Mouse (Mus musculus): ENCODE data around the gene Gng7.
"Not testable (repeated sequence)": the region's sequence is repeated elsewhere in the genome, so short reads cannot be mapped to it uniquely, and the experiment has no call there.

Gene Gng7

DNA sequence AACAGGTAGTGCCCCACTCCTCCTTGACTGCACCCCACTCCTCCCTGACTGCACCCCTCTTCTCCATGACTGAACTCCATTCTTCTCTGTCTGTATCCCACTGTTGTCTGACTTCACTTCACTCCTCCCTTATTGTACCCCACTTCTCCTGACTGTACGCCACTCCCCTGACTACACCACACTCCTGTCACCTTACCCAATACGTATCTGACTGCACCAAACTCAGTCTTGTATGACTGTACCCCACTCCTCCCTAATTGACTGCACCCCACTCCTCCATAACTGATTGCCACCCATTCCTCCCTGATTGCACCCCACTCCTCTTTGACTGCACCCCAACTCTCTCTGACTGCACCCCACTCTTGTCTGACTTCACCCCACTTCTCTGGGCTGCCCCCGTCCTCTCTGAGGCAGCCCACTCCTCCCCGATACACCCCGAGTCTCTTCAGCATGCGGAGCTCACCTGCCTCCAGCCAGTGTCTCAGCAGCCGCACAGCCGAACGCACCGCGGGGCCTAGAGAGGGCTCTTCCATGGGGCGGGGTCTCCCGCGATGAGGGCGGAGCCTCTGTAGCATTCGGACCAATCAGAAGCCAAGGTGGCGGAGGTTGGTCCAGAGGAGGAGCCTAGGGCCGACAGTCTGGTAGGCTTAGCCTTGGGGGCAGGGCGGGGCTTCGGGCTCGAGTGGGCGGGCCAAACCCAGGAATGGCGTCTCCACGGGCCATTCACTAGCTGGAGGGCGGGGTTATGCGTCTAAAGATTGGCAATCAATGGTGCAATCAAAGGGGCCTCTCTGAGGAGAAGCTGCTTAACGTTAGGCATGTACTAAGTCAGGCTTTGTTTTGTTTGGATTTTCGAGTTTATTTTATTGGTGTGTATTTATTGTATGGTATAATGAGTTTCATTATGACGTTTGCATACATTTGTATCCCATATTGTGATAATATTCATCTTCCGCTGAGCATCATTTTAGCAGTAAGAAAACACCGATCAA lies at the start of gene Gng7:
Gene Gng7, minus strand, starts transcription at position 553 of the 992 bp plus-strand sequence.
- peak; percentile 85 for DNase-seq (ENCODE audit: low spot score)

GRCm38 (mm10) chr10:81064519-81064918 lies 49.8 kb upstream of the Gng7 start:
- DNase-seq (ENCODE audit: low spot score): not testable (repeated sequence)

GRCm38 (mm10) chr10:81062710-81063109 lies 48.0 kb upstream of the Gng7 start:
- DNase-seq (ENCODE audit: low spot score): no peak

GRCm38 (mm10) chr10:81059603-81060543 lies 45.1 kb upstream of the Gng7 start, which contains the start of gene Sgta:
Gene Sgta, minus strand, starts transcription at chr10:81060181.
- peak; percentile 96 for DNase-seq (ENCODE audit: low spot score)

GRCm38 (mm10) chr10:81058896-81059295 lies 44.2 kb upstream of the Gng7 start:
- no peak for DNase-seq (ENCODE audit: low spot score)

GRCm38 (mm10) chr10:81057406-81058130 lies 42.8 kb upstream of the Gng7 start:
- DNase-seq (ENCODE audit: low spot score): no peak

DNA sequence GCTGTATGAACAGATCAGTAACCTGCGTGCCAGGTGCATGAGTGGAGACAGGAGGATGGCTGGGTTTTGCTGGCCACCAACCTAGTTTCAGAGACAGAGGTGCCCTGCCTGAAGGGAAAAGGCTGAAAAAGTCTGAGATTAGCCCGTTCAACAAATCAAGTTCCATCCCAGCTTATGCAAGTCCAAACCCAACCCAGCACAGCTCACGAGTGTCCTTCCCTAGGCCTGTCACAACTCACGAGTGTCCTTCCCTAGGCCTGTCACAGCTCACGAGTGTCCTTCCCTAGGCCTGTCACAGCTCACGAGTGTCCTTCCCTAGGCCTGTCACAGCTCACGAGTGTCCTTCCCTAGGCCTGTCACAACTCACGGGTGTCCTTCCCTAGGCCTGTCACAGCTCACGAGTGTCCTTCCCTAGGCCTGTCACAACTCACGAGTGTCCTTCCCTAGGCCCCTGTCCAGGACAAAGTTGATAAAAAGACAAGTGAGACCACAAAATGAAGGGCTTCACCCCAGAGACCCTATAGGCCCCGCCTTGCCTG lies 41.1 kb upstream of the Gng7 start:
- not testable (repeated sequence) for DNase-seq (ENCODE audit: low spot score)

DNA sequence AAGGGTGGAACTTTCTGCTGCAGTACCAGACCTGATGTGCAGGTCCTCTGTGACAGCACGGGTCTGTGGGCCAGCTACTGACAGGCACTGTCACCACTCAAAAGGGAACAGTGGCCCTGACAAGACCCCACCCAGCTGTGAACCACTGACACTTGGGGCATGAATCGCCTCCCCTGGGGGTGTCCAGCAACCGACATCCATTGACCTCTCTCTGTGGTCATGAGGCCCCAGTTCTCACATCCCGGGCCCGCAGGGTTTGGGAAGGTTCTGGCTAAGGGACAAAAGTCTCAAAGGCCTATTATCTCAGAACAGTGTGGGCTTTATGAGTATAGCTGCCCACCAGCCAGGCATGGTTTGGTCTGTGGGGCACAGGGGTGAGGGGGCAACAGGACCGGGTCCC lies 40.4 kb upstream of the Gng7 start:
- DNase-seq (ENCODE audit: low spot score): no peak

DNA sequence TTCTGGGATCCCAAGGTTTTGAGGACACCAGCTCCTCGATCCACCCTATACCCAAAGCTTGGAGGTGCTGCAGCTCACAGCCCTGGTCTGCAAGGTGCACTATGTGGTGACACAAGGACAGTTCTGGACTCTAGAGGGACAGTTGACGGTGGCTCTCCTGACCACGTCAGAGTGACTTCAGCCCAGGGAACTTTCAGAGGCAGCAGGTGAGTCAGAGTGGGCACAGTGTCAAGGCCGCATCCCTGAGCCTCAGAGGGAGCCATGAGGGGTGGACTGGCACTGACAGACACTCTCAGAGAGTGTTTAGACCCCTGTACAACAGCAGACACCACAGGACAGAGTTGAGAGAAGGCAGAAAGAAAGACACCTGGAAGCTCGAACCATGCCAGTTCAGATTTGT lies 37.8 kb upstream of the Gng7 start:
- no peak for DNase-seq (ENCODE audit: low spot score)

DNA sequence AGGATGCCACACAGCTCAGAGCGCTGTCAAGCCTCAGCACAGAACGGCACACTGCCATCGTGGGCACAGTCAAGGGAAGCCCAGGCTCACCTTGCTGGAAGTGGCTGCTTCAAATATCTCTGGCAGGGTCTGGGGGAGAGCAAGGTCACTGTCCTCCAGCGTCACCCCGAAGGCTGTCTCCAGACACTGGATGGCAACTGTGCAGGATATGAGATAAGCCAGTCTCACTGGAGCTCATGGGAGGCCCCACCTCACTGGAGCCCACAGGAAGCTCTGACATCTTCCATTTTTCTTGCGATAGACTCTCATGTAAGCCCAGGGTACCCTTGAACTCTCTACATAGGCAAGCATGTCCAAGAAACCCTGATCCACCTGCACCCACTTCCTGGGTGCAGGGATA lies 36.4 kb upstream of the Gng7 start:
- DNase-seq (ENCODE audit: low spot score): no peak

DNA sequence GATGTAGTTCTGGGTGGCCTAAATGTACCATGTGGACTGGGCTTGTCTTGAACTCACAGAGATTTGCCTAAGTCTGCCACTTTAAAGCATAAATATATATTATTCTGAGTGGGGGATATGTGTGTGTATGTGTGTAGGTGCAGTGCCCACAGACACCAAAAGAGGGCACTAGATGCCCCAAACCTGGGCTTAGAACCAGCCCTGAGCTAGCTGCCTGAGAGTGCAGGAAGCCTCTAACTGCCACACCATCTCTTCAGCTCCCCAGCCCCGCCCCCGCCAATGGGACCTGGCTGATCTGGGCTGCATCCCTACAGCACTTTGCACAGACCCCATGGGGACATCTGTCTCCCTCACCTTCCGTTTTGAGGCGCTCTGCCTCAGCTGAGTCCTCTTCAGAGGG lies 35.9 kb upstream of the Gng7 start:
- no peak for DNase-seq (ENCODE audit: low spot score)

GRCm38 (mm10) chr10:81045246-81045645 lies 30.5 kb upstream of the Gng7 start:
- not testable (repeated sequence) for DNase-seq (ENCODE audit: low spot score)

DNA sequence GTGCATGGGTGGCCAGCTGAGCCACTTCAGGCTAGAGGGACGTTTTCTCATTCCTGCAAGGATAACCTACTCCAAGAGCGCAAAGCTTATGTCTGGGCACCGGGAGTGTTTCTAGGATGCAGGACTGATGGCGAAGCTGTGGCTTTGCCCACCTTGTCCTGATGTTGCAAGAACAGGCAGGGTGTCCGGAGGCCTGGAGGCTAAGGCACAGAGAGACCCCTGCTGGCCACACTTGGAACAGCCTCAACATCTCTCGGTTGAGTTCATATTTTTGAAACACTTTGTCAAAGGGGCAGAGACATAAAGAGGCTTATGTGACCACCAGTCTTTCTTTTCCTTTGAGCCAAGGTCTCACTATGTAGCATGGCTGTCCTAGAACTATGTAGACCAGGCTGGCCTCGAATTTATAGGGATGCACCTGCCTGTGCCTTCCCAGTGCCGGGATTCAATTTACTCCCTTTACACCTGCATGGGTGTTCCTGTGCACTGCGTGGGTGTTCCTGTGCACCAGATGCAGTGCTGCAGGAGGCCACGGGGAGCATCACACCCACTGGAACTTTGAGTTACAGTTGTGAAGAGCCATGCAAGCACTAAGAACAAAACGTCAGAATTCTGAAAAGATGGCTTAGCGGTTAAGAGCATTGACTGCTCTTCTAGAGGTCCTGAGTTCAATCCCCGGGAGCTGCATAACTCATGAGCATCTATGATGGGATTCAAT lies 26.9 kb upstream of the Gng7 start:
- DNase-seq (ENCODE audit: low spot score): no peak

GRCm38 (mm10) chr10:81036988-81037580 lies 22.3 kb upstream of the Gng7 start, which contains the start of gene Slc39a3:
Gene Slc39a3, minus strand, starts transcription at chr10:81037426.
- DNase-seq (ENCODE audit: low spot score): peak; percentile 99

GRCm38 (mm10) chr10:81036251-81036650 lies 21.5 kb upstream of the Gng7 start:
- no peak for DNase-seq (ENCODE audit: low spot score)

DNA sequence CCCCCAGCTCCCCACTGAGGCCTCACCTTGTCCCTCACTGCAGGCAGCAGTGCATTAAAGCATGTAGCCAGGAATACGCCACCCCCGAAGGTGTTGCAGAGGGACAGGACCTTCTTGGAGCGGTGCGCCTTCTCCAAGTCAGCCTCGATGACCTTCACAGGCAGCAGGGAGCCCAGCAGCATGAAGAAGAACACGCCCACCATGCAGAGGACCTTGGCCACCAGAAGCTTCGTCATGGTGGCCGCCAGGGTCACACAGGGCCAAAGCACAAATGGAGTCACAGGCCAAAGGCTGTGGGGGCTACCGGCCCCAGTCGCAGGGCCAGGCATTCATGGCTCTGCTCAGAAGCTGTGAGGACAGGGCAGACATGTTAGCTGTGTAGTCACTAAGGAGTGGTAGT lies 18.8 kb upstream of the Gng7 start:
- DNase-seq (ENCODE audit: low spot score): no peak

- DNase-seq (ENCODE audit: low spot score): no peak
Observed at GRCm38 (mm10) chr10:81029031-81029430, 14.3 kb upstream of the Gng7 start.

GRCm38 (mm10) chr10:81028219-81028618 lies 13.5 kb upstream of the Gng7 start:
- no peak for DNase-seq (ENCODE audit: low spot score)

DNA sequence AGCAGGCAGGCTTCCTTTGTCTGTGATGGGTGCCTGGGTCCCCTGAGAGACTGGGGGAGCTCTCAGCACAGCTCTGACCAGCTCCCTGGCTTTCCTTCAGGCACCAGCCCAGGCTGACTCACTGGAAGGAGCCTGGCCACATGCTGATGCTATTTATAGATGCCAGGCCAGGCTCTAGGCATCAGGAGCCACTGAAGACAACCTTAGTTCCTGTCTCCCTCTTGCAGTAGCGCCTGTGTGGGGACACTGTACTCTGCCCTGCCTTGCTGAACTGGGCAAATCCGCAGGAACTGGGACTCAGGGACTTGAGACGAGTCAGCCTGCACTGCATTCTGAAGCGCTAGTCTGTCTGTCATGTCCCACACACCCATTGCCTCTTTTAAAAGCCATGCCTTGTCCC lies 12.6 kb upstream of the Gng7 start:
- DNase-seq (ENCODE audit: low spot score): no peak

GRCm38 (mm10) chr10:81026857-81027256 lies 12.1 kb upstream of the Gng7 start:
- no peak for DNase-seq (ENCODE audit: low spot score)

Data from ovary, postnatal 10 days (tissue).